Mouse (Mus musculus) lung, embryonic 15.5 days (tissue): ENCODE measurements around the gene Fosb. TPM values are rescaled to one million over a fixed set of nuclear protein-coding genes. Genes with fewer than 3 reads are reported as not detected.

ENCODE experiments used
- ATAC-seq: fragments of 200-750 bp; cut with Nextera tagmentation; 2 replicates; pipeline ENCODE4 v1.8.0; 2017; ENCODE audit warnings: moderate number of reproducible peaks, borderline replicate concordance; ENCODE audit not compliant: low FRiP score, low TSS enrichment; ENCODE audit errors: extremely low read depth
- H3K27ac ChIP-seq: fragments of 300-500 bp; sonication (generic); 2 replicates; pipeline ENCODE4 v1.5.1; 2015; ENCODE audit warnings: moderate library complexity, mild to moderate bottlenecking, inconsistent platforms
- H3K27me3 ChIP-seq: fragments of 300-500 bp; sonication (generic); 2 replicates; pipeline ENCODE4 v1.6.1; 2015; ENCODE audit warnings: inconsistent platforms
- H3K36me3 ChIP-seq: fragments of 300-500 bp; sonication (generic); 2 replicates; pipeline ENCODE4 v1.6.1; 2015; ENCODE audit warnings: inconsistent platforms
- H3K4me1 ChIP-seq: fragments of 300-500 bp; sonication (generic); 2 replicates; pipeline ENCODE4 v1.6.1; 2015; ENCODE audit warnings: inconsistent platforms
- H3K4me2 ChIP-seq: fragments of 300-500 bp; sonication (generic); 2 replicates; pipeline ENCODE4 v1.6.1; 2015; ENCODE audit warnings: inconsistent platforms, mild to moderate bottlenecking, moderate library complexity
- H3K4me3 ChIP-seq: fragments of 300-500 bp; sonication (generic); 2 replicates; pipeline ENCODE4 v1.5.1; 2015; ENCODE audit warnings: mild to moderate bottlenecking, inconsistent platforms
- H3K9ac ChIP-seq: fragments of 300-500 bp; sonication (generic); 2 replicates; pipeline ENCODE4 v1.6.1; 2015; ENCODE audit warnings: inconsistent platforms
- H3K9me3 ChIP-seq: fragments of 300-500 bp; sonication (generic); 2 replicates; pipeline ENCODE4 v1.6.1; 2016; ENCODE audit warnings: inconsistent platforms
- WGBS: fragments of 180-500 bp; shearing (Covaris S2); methylation state at CpG from one replicate; pipeline ENCODE4 v1.1.7; 2015; 5-methylcytosine and 5-hydroxymethylcytosine counted together
- polyA plus RNA-seq: library from polyadenylated mRNA; unstranded; fragments of >200 nt; fragmentation: Nextera tagmentation; extraction: Ambion mirVana; gene quantifications from 2 replicates; pipeline ENCODE4 v1.2.1, GENCODE M21; 2015

Fosb gene
- polyA plus RNA-seq, 1 experiment from 2014 or later: 0.26 TPM

GRCm38 (mm10) chr7:19304501-19305412 is 5.1 kb downstream of the Fosb start:
- H3K4me2 ChIP-seq: peak overlapping the region; percentile 54
- no peak overlapping the region for H3K27ac ChIP-seq
- WGBS: 2% methylated on average over 48 of the region's 48 CpGs
- H3K4me3 ChIP-seq: peak overlapping the region; percentile 33
- H3K36me3 ChIP-seq: no peaks in the 10 kb centered on the region
- no peaks in the 10 kb centered on the region for H3K9me3 ChIP-seq
- peak overlapping the region; percentile 19; the same call in 1 of the 2 replicates for H3K9ac ChIP-seq
- H3K4me1 ChIP-seq: peaks cover 31% of the 10 kb centered on the region
- ATAC-seq: no peak
- peaks cover 63% of the 10 kb centered on the region for H3K27me3 ChIP-seq

DNA sequence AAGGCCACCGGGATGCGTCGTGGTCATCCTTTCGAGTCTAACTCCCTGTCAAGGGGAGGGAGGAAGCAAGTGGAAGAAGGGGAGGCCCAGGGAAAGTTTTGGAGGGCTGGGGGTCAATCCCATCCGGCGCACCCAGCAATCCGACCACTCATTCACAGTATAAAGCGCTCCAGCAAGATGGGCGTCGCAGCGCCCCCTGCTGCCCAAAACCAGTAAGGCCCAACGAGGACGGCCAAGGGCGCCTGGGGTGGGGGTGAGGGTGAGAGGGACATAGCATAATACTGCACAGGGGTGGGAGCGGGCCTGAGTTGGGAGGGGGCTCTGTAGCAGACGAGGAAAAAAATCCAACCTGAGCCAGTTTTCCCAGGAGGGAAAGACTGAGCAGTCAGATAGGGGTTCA is 6.1 kb downstream of the Fosb start:
- no peak overlapping the region for H3K9ac ChIP-seq
- H3K27ac ChIP-seq: no peak overlapping the region
- no peaks in the 10 kb centered on the region for H3K9me3 ChIP-seq
- H3K36me3 ChIP-seq: no peaks in the 10 kb centered on the region
- peak overlapping the region; percentile 54 for H3K4me2 ChIP-seq
- peaks cover 63% of the 10 kb centered on the region for H3K27me3 ChIP-seq
- ATAC-seq: no peak
- peak overlapping the region; percentile 33 for H3K4me3 ChIP-seq
- under 1% methylated on average over 16 of the region's 16 CpGs for WGBS
- peaks cover 31% of the 10 kb centered on the region for H3K4me1 ChIP-seq

- no peak for ATAC-seq
- H3K4me2 ChIP-seq: no peak overlapping the region
- no peaks in the 10 kb centered on the region for H3K36me3 ChIP-seq
- no peak overlapping the region for H3K27ac ChIP-seq
- WGBS: 74% methylated on average over 12 of the region's 12 CpGs
- H3K4me1 ChIP-seq: peaks cover 31% of the 10 kb centered on the region
- H3K9me3 ChIP-seq: no peaks in the 10 kb centered on the region
- H3K4me3 ChIP-seq: no peak overlapping the region
- H3K27me3 ChIP-seq: peaks cover 63% of the 10 kb centered on the region
- no peak overlapping the region for H3K9ac ChIP-seq
Measured at GRCm38 (mm10) chr7:19303046-19303305, 6.9 kb downstream of the Fosb start.

DNA sequence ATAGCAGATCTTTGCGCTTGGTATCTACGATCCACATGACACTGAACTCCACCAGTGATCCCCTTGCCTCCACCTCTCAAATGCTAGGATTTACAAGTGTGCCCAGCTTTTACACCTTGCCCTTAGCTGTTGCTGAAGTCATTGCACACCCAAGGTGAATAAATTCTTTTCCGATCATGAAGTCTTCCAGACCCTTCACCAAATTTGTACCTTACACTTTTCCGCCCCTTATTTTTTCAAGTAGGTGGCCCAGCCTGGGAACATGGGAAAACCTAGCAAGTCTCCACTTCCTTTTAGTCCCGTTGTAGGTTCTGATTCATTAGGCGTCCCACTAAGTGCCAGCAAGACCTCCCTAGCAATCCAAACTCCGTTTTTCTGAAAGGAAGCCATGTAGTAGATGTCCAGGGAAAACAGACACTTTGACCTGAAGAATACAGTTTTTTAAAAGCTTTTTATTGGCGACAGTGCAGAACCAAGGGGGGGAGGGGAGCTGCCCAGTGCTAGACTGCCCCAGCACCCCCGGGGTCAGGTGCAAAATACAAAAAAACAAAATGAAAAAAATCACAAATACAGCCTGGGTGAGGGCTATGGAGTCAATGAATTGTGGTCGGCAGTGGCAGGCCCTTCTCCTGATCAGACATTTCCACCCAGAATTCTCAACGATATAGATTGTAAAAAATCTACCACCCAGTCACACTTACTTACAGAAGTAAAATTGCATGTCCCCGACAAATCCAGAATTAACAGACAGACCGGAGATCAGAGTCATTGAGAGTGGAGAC is 7.4 kb downstream of the Fosb start:
- Histone ChIP-seq H3K4me3 (peak overlapping the region; percentile 22; the same call in 1 of the 2 replicates), H3K4me2 (peak overlapping the region; percentile 54; the same call in 1 of the 2 replicates), H3K36me3 (no peaks in the 10 kb centered on the region), H3K27me3 (peaks cover 61% of the 10 kb centered on the region), H3K4me1 (peaks cover 28% of the 10 kb centered on the region), H3K27ac (no peak overlapping the region), H3K9ac (no peak overlapping the region), H3K9me3 (no peaks in the 10 kb centered on the region)
- ATAC-seq: no peak
- 46% methylated on average over 13 of the region's 13 CpGs for WGBS

DNA sequence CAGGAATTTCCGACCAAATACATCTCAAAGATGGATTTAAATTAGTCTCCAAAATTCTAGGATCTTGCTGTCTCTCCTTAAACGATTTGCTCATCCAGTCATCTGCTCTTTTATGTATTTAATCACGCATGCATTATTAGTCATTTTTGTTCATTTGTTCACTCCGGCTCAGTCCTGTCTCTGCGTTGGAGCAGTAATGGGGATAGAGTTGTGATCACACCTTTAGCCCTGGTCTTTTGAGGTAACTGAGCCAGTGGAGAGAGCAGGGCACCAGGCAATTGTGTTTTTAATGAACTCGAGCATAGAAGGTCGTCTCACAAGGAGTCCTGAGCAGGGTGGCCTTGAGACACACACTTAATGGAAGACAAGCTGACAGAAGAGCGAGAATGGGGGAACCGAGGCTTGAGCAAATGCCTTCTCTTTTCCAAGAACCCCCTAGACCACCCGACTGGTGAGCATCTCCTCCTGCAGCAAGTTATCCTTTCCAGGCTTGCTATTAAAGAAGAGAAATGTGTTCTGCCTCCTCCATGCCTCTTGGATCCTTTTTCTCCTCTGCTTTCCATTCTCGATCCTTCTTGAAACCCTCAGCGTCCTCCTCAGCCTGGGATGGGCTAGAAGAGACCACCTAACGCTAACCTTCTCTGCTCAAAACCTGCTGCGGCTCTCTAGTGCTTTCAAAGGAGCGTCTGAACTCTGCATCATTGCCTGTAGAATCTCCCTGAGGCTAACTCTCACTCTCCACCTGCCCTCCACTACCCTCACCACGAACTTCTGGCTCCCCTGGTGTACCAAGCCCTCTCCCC is 8.2 kb downstream of the Fosb start:
- peaks cover 53% of the 10 kb centered on the region for H3K27me3 ChIP-seq
- 6% methylated on average over 16 of the region's 16 CpGs for WGBS
- peak overlapping the region; percentile 22 for H3K4me3 ChIP-seq

DNA sequence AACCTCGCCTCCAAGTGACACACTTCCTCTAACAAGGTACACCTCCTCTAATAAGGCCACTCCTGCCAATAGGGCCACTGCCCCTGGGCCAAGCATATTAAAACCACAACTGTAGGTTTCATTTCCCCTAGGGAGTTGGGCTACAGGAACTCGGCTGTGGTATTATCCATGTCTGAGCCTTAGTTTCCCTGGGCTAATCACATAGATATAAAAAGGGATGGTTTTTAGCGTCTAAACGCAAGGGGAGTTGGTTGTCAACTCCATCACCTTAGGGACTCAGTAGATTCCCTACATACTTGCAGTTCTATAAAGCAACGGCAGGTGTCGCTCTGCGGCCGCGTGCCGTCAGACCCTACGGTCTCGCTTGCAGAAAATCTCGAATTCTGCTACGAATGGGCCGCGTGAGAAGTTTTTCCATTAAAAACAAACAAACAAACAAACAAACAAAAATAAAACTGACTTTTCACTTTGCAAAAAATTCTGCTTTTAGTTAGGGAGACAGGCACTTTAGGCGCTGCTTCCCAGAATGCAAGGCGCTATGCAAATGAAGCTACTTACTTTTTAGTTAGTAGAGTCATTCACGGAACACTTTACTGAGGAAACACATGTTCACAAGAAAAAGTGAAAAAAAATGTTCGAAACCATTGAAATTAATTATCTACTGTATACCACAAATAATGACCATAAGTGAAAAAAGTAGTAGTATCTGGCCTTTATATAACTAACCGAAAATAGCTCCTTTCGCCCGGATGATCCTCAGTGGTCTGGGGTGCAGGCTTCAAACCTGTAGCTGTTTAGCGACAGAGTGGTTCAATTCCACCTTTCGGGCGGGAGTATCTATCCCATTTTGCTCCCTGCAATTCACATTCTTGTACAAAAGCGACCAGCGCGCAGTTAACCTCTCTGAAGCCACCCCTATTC is 9.1 kb downstream of the Fosb start:
- Histone ChIP-seq H3K4me1 (peaks cover 28% of the 10 kb centered on the region), H3K27me3 (peaks cover 44% of the 10 kb centered on the region), H3K9me3 (no peaks in the 10 kb centered on the region), H3K4me3 (peak overlapping the region; percentile 49), H3K27ac (no peak overlapping the region), H3K9ac (peak overlapping the region; percentile 16; the same call in 1 of the 2 replicates), H3K4me2 (peak overlapping the region; percentile 54), H3K36me3 (no peaks in the 10 kb centered on the region)
- under 1% methylated on average over 29 of the region's 29 CpGs for WGBS
- ATAC-seq: peak; percentile 82

More for the DNA sequence above, 8.2 kb downstream of the Fosb start:
- H3K9me3 ChIP-seq: no peaks in the 10 kb centered on the region
- peak overlapping the region; percentile 23 for H3K9ac ChIP-seq
- ATAC-seq: no peak
- peaks cover 28% of the 10 kb centered on the region for H3K4me1 ChIP-seq
- peak overlapping the region; percentile 54 for H3K4me2 ChIP-seq
- H3K27ac ChIP-seq: no peak overlapping the region
- H3K36me3 ChIP-seq: no peaks in the 10 kb centered on the region

- H3K27ac ChIP-seq: no peak overlapping the region
- no peak overlapping the region for H3K4me3 ChIP-seq
- no peaks in the 10 kb centered on the region for H3K9me3 ChIP-seq
- no peak overlapping the region for H3K4me2 ChIP-seq
- H3K4me1 ChIP-seq: peaks cover 24% of the 10 kb centered on the region
- no peaks in the 10 kb centered on the region for H3K36me3 ChIP-seq
- ATAC-seq: no peak
- WGBS: 12% methylated on average over 3 of the region's 3 CpGs
- peaks cover 28% of the 10 kb centered on the region for H3K27me3 ChIP-seq
- no peak overlapping the region for H3K9ac ChIP-seq
Measured at GRCm38 (mm10) chr7:19299194-19299593, 10.7 kb downstream of the Fosb start.

- no peaks in the 10 kb centered on the region for H3K9me3 ChIP-seq
- no peak for ATAC-seq
- H3K4me1 ChIP-seq: peaks cover 16% of the 10 kb centered on the region
- no peak overlapping the region for H3K27ac ChIP-seq
- no peaks in the 10 kb centered on the region for H3K36me3 ChIP-seq
- no peak overlapping the region for H3K9ac ChIP-seq
- peaks cover 14% of the 10 kb centered on the region for H3K27me3 ChIP-seq
- 83% methylated on average over 5 of the region's 5 CpGs for WGBS
- no peak overlapping the region for H3K4me3 ChIP-seq
- no peak overlapping the region for H3K4me2 ChIP-seq
Measured at GRCm38 (mm10) chr7:19297794-19298193, 12.1 kb downstream of the Fosb start.

- peaks cover 7% of the 10 kb centered on the region for H3K27me3 ChIP-seq
- no peak overlapping the region for H3K9ac ChIP-seq
- no peak for ATAC-seq
- H3K4me3 ChIP-seq: no peak overlapping the region
- no peaks in the 10 kb centered on the region for H3K9me3 ChIP-seq
- no peak overlapping the region for H3K4me2 ChIP-seq
- no peaks in the 10 kb centered on the region for H3K36me3 ChIP-seq
- no peak overlapping the region for H3K27ac ChIP-seq
- 84% methylated on average over 6 of the region's 6 CpGs for WGBS
- H3K4me1 ChIP-seq: peaks cover 14% of the 10 kb centered on the region
Measured at GRCm38 (mm10) chr7:19297034-19297433, 12.8 kb downstream of the Fosb start.

GRCm38 (mm10) chr7:19295503-19296185 is 14.2 kb downstream of the Fosb start:
- Histone ChIP-seq H3K27me3 (no peaks in the 10 kb centered on the region), H3K4me1 (peaks cover 15% of the 10 kb centered on the region), H3K36me3 (no peaks in the 10 kb centered on the region), H3K4me2 (peak overlapping the region; percentile 80), H3K9me3 (no peaks in the 10 kb centered on the region), H3K4me3 (peak overlapping the region; percentile 44), H3K9ac (peak overlapping the region; percentile 47), H3K27ac (no peak overlapping the region)
- peak; percentile 81 for ATAC-seq
- 13% methylated on average over 20 of the region's 22 CpGs for WGBS
